ENCODE assay signal across 9 mouse cellular contexts in genomic region chr19:36477151-36477550, GRCm38 (mm10).
DNase-seq lines count a peak whose midpoint lies in the region; ATAC-seq and TF ChIP-seq lines count a peak whose summit lies in the region.
"Had no signal": no experiment of that assay in that cellular context is flagged by ENCODE, and none has a peak within 500 bp of the region (broad histone marks: within the 10 kb centered on the region; RNA-seq: fewer than 3 reads in every experiment).

No protein-coding gene starts in this region.

- peaks cover 4% of the 10 kb centered on the region; the same call in 1 of the 2 replicates for H3K4me1 ChIP-seq in cerebellum, adult 2 months (ENCODE audit: control insufficient read depth, insufficient read depth, low read length)
- no peaks in the 10 kb centered on the region for H3K4me1 ChIP-seq in midbrain, embryonic 14.5 days (ENCODE audit: control insufficient read depth, insufficient read depth, low read length)

- DNase-seq in cerebellum, adult 2 months, result no peak
- DNase-seq in cerebellum, postnatal 36 days, result no peak
- DNase-seq in left cerebral cortex, adult 11 months (ENCODE audit: low spot score), result peak; percentile 14
- no peak for DNase-seq in left cerebral cortex, postnatal 10 days (ENCODE audit: extremely low spot score in 1 of 2, low spot score in 2 of 2)
- DNase-seq in thymus, postnatal 0 days (ENCODE audit: low spot score), result peak; percentile 73
- no peak for DNase-seq in midbrain, embryonic 14.5 days
- DNase-seq in urinary bladder, postnatal 25 days (ENCODE audit: low spot score), result no peak
- DNase-seq: cerebellum, adult 11-12 months had no signal

- H3K4me3 ChIP-seq in cerebellum, adult 2 months (replicated peaks; ENCODE audit: insufficient read depth, low read depth, low read length), result peak overlapping the region; percentile 19
- H3K4me3 ChIP-seq in midbrain, embryonic 14.5 days (replicated peaks; ENCODE audit: low read depth, low read length), result no peak overlapping the region

- no peaks in the 10 kb centered on the region for H3K9me3 ChIP-seq in midbrain, embryonic 14.5 days (ENCODE audit: control insufficient read depth, low read length)

- no peak overlapping the region for H3K4me2 ChIP-seq in midbrain, embryonic 14.5 days (ENCODE audit: low read length)

- peak; percentile 83 for ATAC-seq in inflammation-experienced regulatory T-cells, adult 6 months
- ATAC-seq in midbrain, embryonic 14.5 days (ENCODE audit: low FRiP score, low TSS enrichment), result no peak

- no peak for TF ChIP-seq CTCF in cerebellum, adult 2 months (IDR thresholded peaks at IDR 0.05; ENCODE audit: borderline replicate concordance, insufficient read depth, low read depth, low read length)

- H3K9ac ChIP-seq in midbrain, embryonic 14.5 days (replicated peaks; ENCODE audit: low read length), result no peak overlapping the region

- no peaks in the 10 kb centered on the region for H3K36me3 ChIP-seq in midbrain, embryonic 14.5 days (ENCODE audit: control insufficient read depth, insufficient read depth, low read length)

- no peak for TF ChIP-seq POLR2A in cerebellum, adult 2 months (IDR thresholded peaks at IDR 0.05; ENCODE audit: borderline replicate concordance, insufficient read depth, low read length)

- H3K27me3 ChIP-seq in cerebellum, adult 2 months (ENCODE audit: control insufficient read depth, insufficient read depth, low read length), result no peaks in the 10 kb centered on the region
- H3K27me3 ChIP-seq in midbrain, embryonic 14.5 days (ENCODE audit: control insufficient read depth, insufficient read depth, low read length), result no peaks in the 10 kb centered on the region

- 21% methylated on average over 9 of the region's 9 CpGs for WGBS in cerebellum, adult 2 months
- WGBS in midbrain, embryonic 14.5 days, result 67% methylated on average over 9 of the region's 9 CpGs

- intact Hi-C loops in left cerebral cortex, postnatal 10 days (cut with DNase I), result no loop called here

- H3K27ac ChIP-seq in cerebellum, adult 2 months (ENCODE audit: insufficient read depth, low read length), result no peak overlapping the region
- H3K27ac ChIP-seq in midbrain, embryonic 14.5 days (replicated peaks; ENCODE audit: low read depth, low read length), result no peak overlapping the region

Comparison
In these comparisons a context has a peak if more than half of its experiments do, and no peak if none do; other contexts are left out.
1. DNase-seq: peak in left cerebral cortex, adult 11 months (single experiment) and thymus, postnatal 0 days (single experiment); none in cerebellum, adult 2 months (0 of 2), cerebellum, postnatal 36 days (0 of 2), left cerebral cortex, postnatal 10 days (0 of 2), midbrain, embryonic 14.5 days (single experiment) and urinary bladder, postnatal 25 days (single experiment).